Mouse (Mus musculus): ENCODE results near the gene Katnbl1. TPM values are rescaled to one million over a fixed set of nuclear protein-coding genes. Genes with fewer than 3 reads are reported as not detected.
"Not testable (repeated sequence)": the region's sequence is repeated elsewhere in the genome, so short reads cannot be mapped to it uniquely, and the experiment has no call there.

The Katnbl1 gene
- polyA plus RNA-seq, 1 experiment from 2014 or later = 53.0 TPM

DNA sequence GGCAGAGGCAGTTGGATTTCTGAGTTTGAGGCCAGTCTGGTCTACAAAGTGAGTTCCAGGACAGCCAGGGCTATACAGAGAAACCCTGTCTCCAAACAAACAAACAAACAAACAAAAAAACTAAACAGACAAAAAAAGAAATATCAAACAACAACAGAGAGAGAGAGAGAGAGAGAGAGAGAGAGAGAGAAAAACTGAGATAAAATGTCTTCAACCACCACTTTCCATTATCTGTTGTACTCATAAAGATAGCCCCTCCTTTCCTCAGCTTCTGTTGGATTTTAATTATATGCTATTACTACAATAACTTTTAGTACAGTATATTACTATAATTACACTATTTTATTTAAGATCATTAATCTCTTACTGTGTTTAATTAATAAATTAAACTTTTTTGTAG, 73.5 kb downstream of the Katnbl1 start:
- H3K4me3 ChIP-seq; ATAC-seq (ENCODE audit: low FRiP score, low read depth); H3K9me3 ChIP-seq; H3K27me3 ChIP-seq; H3K27ac ChIP-seq; H3K36me3 ChIP-seq; H3K9ac ChIP-seq; H3K4me2 ChIP-seq (replicated peaks): not testable (repeated sequence)
- H3K4me1 ChIP-seq = peaks cover 12% of the 10 kb centered on the region

- 28% methylated on average over 17 of the region's 17 CpGs for WGBS
- Histone ChIP-seq H3K4me2 (replicated peaks) (peak overlapping the region; percentile 90), H3K9me3 (no peaks in the 10 kb centered on the region), H3K4me1 (peaks cover 12% of the 10 kb centered on the region), H3K27ac (peak overlapping the region; percentile 58; the same call in 1 of the 2 replicates), H3K9ac (peak overlapping the region; percentile 92), H3K36me3 (0 out of 2 replicates have a peak, but pooled peaks cover 3% of the 10 kb centered on the region), H3K4me3 (peak overlapping the region; percentile 91), H3K27me3 (no peaks in the 10 kb centered on the region)
- ATAC-seq (ENCODE audit: low FRiP score, low read depth) = peak; percentile 67
Observed at GRCm38 (mm10) chr2:112454125-112454861, 75.3 kb downstream of the Katnbl1 start.

DNA sequence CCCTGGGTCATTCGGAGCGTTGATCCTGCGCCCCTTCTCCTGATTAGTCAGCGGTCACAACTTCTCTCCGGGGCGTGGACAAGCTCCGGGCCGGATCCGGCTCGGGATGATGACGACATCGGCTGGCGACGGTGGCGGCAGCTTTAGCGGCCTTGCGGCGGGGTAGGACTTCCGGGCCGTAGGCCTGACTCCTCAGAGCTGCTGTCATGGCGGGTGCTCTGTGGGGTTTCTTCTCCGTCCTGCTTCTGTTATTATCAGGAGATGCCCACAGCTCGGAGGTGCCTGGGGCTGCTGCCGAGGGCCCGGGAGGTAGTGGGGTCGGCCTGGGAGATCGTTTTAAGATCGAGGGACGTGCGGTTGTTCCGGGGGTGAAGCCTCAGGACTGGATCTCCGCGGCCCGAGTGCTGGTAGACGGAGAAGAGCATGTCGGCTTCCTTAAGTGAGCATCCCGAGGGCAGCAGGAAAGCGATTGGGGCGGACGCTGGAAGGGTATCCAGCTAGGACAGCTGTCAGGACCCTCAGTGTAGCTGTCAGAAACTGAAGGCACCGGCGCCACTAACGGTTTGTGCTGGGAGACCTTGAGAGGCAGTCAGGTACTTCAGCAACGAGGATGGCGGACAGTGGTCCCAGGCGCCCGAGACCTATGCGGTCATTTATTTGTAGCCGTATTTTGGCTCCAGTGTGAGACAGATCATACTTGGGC, 76.0 kb downstream of the Katnbl1 start, which contains the start of gene Emc7:
Gene Emc7, plus strand, starts transcription at position 136 of the 703 bp plus-strand sequence.
- Histone ChIP-seq H3K4me1 (peaks cover 12% of the 10 kb centered on the region), H3K4me3 (peak within 1 kb of the TSS; percentile 91), H3K27me3 (no peaks in the 10 kb centered on the region), H3K27ac (peak within 1 kb of the TSS; percentile 61; the same call in 1 of the 2 replicates), H3K36me3 (peaks cover 8% of the 10 kb centered on the region), H3K9me3 (no peaks in the 10 kb centered on the region), H3K9ac (peak within 1 kb of the TSS; percentile 92), H3K4me2 (replicated peaks) (peak within 1 kb of the TSS; percentile 90)
- ATAC-seq (ENCODE audit: low FRiP score, low read depth) = peak; percentile 98
- under 1% methylated on average over 49 of the region's 49 CpGs for WGBS

GRCm38 (mm10) chr2:112460557-112460956, 81.5 kb downstream of the Katnbl1 start:
- no peak overlapping the region for H3K4me2 ChIP-seq (replicated peaks)
- no peak for ATAC-seq (ENCODE audit: low FRiP score, low read depth)
- WGBS = 94% methylated on average over 3 of the region's 3 CpGs

More at GRCm38 (mm10) chr2:112460557-112460956, 81.5 kb downstream of the Katnbl1 start:
- Histone ChIP-seq H3K36me3 (peaks cover 37% of the 10 kb centered on the region), H3K4me3 (no peak overlapping the region), H3K4me1 (peaks cover 7% of the 10 kb centered on the region), H3K9ac (no peak overlapping the region), H3K27ac (no peak overlapping the region), H3K9me3 (no peaks in the 10 kb centered on the region), H3K27me3 (no peaks in the 10 kb centered on the region)

Other genes starting within 250 kb of the Katnbl1 start
- not detected in 2 replicates for gene Olfr1316, start 244.2 kb upstream of the Katnbl1 start, polyA plus RNA-seq (2015; fragmentation: Nextera tagmentation; extraction: Ambion mirVana)
- not detected in 2 replicates for gene Olfr1317, start 238.9 kb upstream of the Katnbl1 start, polyA plus RNA-seq (2015; fragmentation: Nextera tagmentation; extraction: Ambion mirVana)
- gene Olfr1318, start 225.0 kb upstream of the Katnbl1 start, polyA plus RNA-seq (2015; fragmentation: Nextera tagmentation; extraction: Ambion mirVana) = 0.08 TPM in 1 of 2 replicates, not detected in the other
- gene Lpcat4, start 139.7 kb upstream of the Katnbl1 start, polyA plus RNA-seq (2015; fragmentation: Nextera tagmentation; extraction: Ambion mirVana) = 15.2 and 18.4 TPM in 2 replicates
- not detected in 2 replicates for gene Nutm1, start 119.9 kb upstream of the Katnbl1 start, polyA plus RNA-seq (2015; fragmentation: Nextera tagmentation; extraction: Ambion mirVana)
- gene Nop10, start 117.3 kb upstream of the Katnbl1 start, polyA plus RNA-seq (2015; fragmentation: Nextera tagmentation; extraction: Ambion mirVana) = 189 and 193 TPM in 2 replicates
- gene Slc12a6, start 113.4 kb upstream of the Katnbl1 start, polyA plus RNA-seq (2015; fragmentation: Nextera tagmentation; extraction: Ambion mirVana) = 9.2 and 9.5 TPM in 2 replicates
- not detected in 2 replicates for gene Gm21985, start 112.9 kb upstream of the Katnbl1 start, polyA plus RNA-seq (2015; fragmentation: Nextera tagmentation; extraction: Ambion mirVana)
- gene Emc4, start 11.2 kb upstream of the Katnbl1 start, polyA plus RNA-seq (2015; fragmentation: Nextera tagmentation; extraction: Ambion mirVana) = 114 and 116 TPM in 2 replicates
- 15.5 and 17.0 TPM in 2 replicates for gene Emc7, start 75.8 kb downstream of the Katnbl1 start, polyA plus RNA-seq (2015; fragmentation: Nextera tagmentation; extraction: Ambion mirVana)
- not detected in 2 replicates for gene Chrm5, start 101.6 kb downstream of the Katnbl1 start, polyA plus RNA-seq (2015; fragmentation: Nextera tagmentation; extraction: Ambion mirVana)
- 6.1 and 6.8 TPM in 2 replicates for gene Aven, start 113.8 kb downstream of the Katnbl1 start, polyA plus RNA-seq (2015; fragmentation: Nextera tagmentation; extraction: Ambion mirVana)